Comparison of ENCODE assay signal across 8 mouse cellular contexts in the genomic region with DNA sequence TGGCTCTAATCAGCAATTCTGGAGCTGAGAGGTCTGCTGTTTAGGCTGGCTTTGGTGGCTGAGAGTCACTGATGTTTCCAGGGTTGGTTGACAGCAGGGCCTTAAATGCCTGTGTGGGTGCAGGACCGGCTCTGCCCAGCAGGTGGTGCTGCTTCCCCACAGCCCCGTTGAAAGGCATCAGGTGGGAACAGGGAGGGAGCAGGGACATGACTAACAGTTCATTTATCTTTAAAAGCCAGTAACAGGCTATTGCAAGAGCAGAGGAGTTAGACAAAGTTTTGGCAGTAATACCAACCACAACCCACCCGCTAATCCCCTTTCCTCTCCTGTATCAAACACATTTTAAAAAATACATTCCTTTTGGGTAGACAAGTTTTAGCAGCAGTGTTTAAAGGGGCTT. TPM values are rescaled to one million over a fixed set of nuclear protein-coding genes. Genes with fewer than 3 reads are reported as not detected.
DNase-seq lines count a peak whose midpoint lies in the region; ATAC-seq and TF ChIP-seq lines count a peak whose summit lies in the region.

No protein-coding gene starts in this region.

- in situ Hi-C loops in CH12.LX (cut with MboI; ENCODE audit: low pct_ligation_motif_present, low pct_unique_long_range_greater_than_20kb, low sequenced_read_pairs) = no loop called here

- no peak overlapping the region for H3K9ac ChIP-seq in CH12.LX (ENCODE audit: insufficient read depth, low read depth)
- no peak overlapping the region for H3K9ac ChIP-seq in lung, embryonic 14.5 days

- peak; percentile 66; the same call in 1 of the 2 replicates for ATAC-seq in lung, embryonic 14.5 days (ENCODE audit: insufficient read depth)

- TF ChIP-seq POLR2A in CH12.LX (IDR thresholded peaks at IDR 0.05; ENCODE audit: low read depth, low read length) = no peak
- TF ChIP-seq POLR2A in olfactory bulb, adult 2 months (IDR thresholded peaks at IDR 0.05; ENCODE audit: insufficient read depth, low read depth, low read length) = no peak

- H3K79me2 ChIP-seq in CH12.LX (replicated peaks; ENCODE audit: control insufficient read depth, extremely low read depth, insufficient read depth, poor library complexity, severe bottlenecking) = no peaks in the 10 kb centered on the region

- H3K9me3 ChIP-seq in CH12.LX (replicated peaks; ENCODE audit: low read length) = no peaks in the 10 kb centered on the region
- no peaks in the 10 kb centered on the region for H3K9me3 ChIP-seq in lung, embryonic 14.5 days (ENCODE audit: low read depth, low read length)

- H3K4me2 ChIP-seq in CH12.LX (ENCODE audit: insufficient read depth, low read depth, poor library complexity, severe bottlenecking) = no peak overlapping the region
- H3K4me2 ChIP-seq in lung, embryonic 14.5 days = no peak overlapping the region

- H3K27ac ChIP-seq in CH12.LX (ENCODE audit: insufficient read depth, low read depth) = no peak overlapping the region
- H3K27ac ChIP-seq in layer of hippocampus, adult 2 months = peak overlapping the region; percentile 7; the same call in 1 of the 2 replicates
- H3K27ac ChIP-seq in lung, embryonic 14.5 days (ENCODE audit: low read depth) = no peak overlapping the region
- no peak overlapping the region for H3K27ac ChIP-seq in olfactory bulb, adult 2 months (ENCODE audit: insufficient read depth, low read depth, low read length)

- H3K4me3 ChIP-seq in CH12.LX (replicated peaks in 1 of 3; ENCODE audit: low read depth in 2 of 3, low read length in 2 of 3, poor library complexity in 1 of 3) = no peak overlapping the region
- no peak overlapping the region for H3K4me3 ChIP-seq in layer of hippocampus, adult 2 months
- no peak overlapping the region for H3K4me3 ChIP-seq in lung, embryonic 14.5 days (ENCODE audit: low read depth, low read length)
- no peak overlapping the region for H3K4me3 ChIP-seq in olfactory bulb, adult 2 months (ENCODE audit: insufficient read depth, low read depth, low read length)

- DNase-seq in CH12.LX (ENCODE audit: extremely low read depth) = peak; percentile 69
- peak; percentile 89 for DNase-seq in brain, adult 2 months (ENCODE audit: low read depth, low spot score)
- peak; percentile 67 for DNase-seq in fibroblast of lung, adult 2 months (ENCODE audit: low read depth)
- peak; percentile 85 to 90 for DNase-seq in heart, postnatal 14 days
- peak; percentile 84 to 93 for DNase-seq in layer of hippocampus, adult 2 months (ENCODE audit: low spot score in 2 of 2)
- peak; percentile 90 for DNase-seq in lung, embryonic 14.5 days
- peak; percentile 79 for DNase-seq in thymus, postnatal 0 days (ENCODE audit: low spot score)

- TF ChIP-seq EP300 in CH12.LX (IDR thresholded peaks at IDR 0.05; ENCODE audit: low read length) = no peak

- dilution Hi-C loops in CH12.LX (cut with MboI; ENCODE audit: extremely low pct_ligation_motif_present, extremely low pct_unique_long_range_greater_than_20kb, low sequenced_read_pairs) = no loop called here

- H3K36me3 ChIP-seq in CH12.LX (replicated peaks in 1 of 2; ENCODE audit: control insufficient read depth in 1 of 2, insufficient read depth in 1 of 2, low read length in 1 of 2) = peaks cover 26 to 92% of the 10 kb centered on the region in 2 experiments
- peaks cover 46% of the 10 kb centered on the region for H3K36me3 ChIP-seq in lung, embryonic 14.5 days (ENCODE audit: insufficient read depth)

- WGBS in lung, embryonic 14.5 days = 10% methylated on average over 3 of the region's 3 CpGs
- WGBS in olfactory bulb, adult 2 months = 26% methylated on average over 3 of the region's 3 CpGs

- TF ChIP-seq RAD21 in CH12.LX (IDR thresholded peaks at IDR 0.05; ENCODE audit: low read depth, low read length) = peak; percentile 83

- intact Hi-C loops in heart, postnatal 14 days (cut with DNase I) = loop anchor here (1.0 to 5.0 kb wide), 3 partner anchors 97 to 252 kb away; no protein-coding TSS in a partner anchor

- TF ChIP-seq CTCF in CH12.LX (conservative IDR thresholded peaks at IDR 0.05 in 1 of 2, IDR thresholded peaks at IDR 0.05 in 1 of 2; ENCODE audit: low read depth in 2 of 2, low read length in 2 of 2) = peak; percentile 85 to 92
- TF ChIP-seq CTCF in layer of hippocampus, adult 2 months (conservative IDR thresholded peaks at IDR 0.05) = peak; percentile 96
- TF ChIP-seq CTCF in lung, embryonic 14.5 days (IDR thresholded peaks at IDR 0.05; ENCODE audit: low read depth) = peak; percentile 99
- peak; percentile 97 for TF ChIP-seq CTCF in olfactory bulb, adult 2 months (IDR thresholded peaks at IDR 0.05; ENCODE audit: insufficient read depth, low read depth, low read length)

- no peaks in the 10 kb centered on the region for H3K27me3 ChIP-seq in CH12.LX (replicated peaks)
- H3K27me3 ChIP-seq in lung, embryonic 14.5 days (ENCODE audit: insufficient read depth, low read length) = no peaks in the 10 kb centered on the region

- peaks cover 0 to 7% of the 10 kb centered on the region in 2 experiments; a peak in 2 of 4 replicates for H3K4me1 ChIP-seq in CH12.LX (ENCODE audit: control insufficient read depth in 1 of 2, insufficient read depth in 2 of 2)
- no peaks in the 10 kb centered on the region for H3K4me1 ChIP-seq in lung, embryonic 14.5 days (ENCODE audit: insufficient read depth)
- no peaks in the 10 kb centered on the region for H3K4me1 ChIP-seq in olfactory bulb, adult 2 months (ENCODE audit: control insufficient read depth, insufficient read depth, low read length)

TF ChIP-seq in CH12.LX, 34 proteins besides CTCF, POLR2A, EP300 and RAD21:
- TF ChIP-seq ELF1 (IDR thresholded peaks at IDR 0.05; ENCODE audit: low read depth, low read length) = no peak
- TF ChIP-seq BHLHE40 (IDR thresholded peaks at IDR 0.05; ENCODE audit: low read depth, low read length) = no peak
- no peak for TF ChIP-seq TBP (conservative IDR thresholded peaks at IDR 0.05; ENCODE audit: low read depth, low read length)
- no peak for TF ChIP-seq HCFC1 (IDR thresholded peaks at IDR 0.05; ENCODE audit: low read depth, low read length)
- TF ChIP-seq SMC3 (IDR thresholded peaks at IDR 0.05; ENCODE audit: low read depth, low read length) = peak; percentile 77
- no peak for TF ChIP-seq USF2 (conservative IDR thresholded peaks at IDR 0.05; ENCODE audit: low read depth, low read length)
- no peak; the same call in 1 of the 2 replicates for TF ChIP-seq NELFE (IDR thresholded peaks at IDR 0.05; ENCODE audit: low read depth, low read length)
- TF ChIP-seq MAX (IDR thresholded peaks at IDR 0.05; ENCODE audit: low read length) = no peak
- peak; percentile 42; the same call in 1 of the 2 replicates for TF ChIP-seq IRF4 (IDR thresholded peaks at IDR 0.05; ENCODE audit: low read depth, low read length)

RNA-seq across cellular contexts. Expression of a gene that starts 30.5 kb away (rescaled TPM):
- 50.4 and 64.9 TPM in 2 replicates for total RNA-seq in CH12.LX (2012; rRNA removed)
- 67.3 and 70.9 TPM in 2 replicates for total RNA-seq in CH12.LX (2014; rRNA removed)
- polyA plus RNA-seq in CH12.LX (2012; ENCODE audit: insufficient read length, low read depth) = 47.4 and 52.4 TPM in 2 replicates
- 1 to 10 TPM; 9.2 to 9.5 TPM for total RNA-seq in heart, postnatal 14 days (2021)
- total RNA-seq in layer of hippocampus, adult 2 months (2021) = 10 to 100 TPM; 50.8 to 51.9 TPM
- polyA plus RNA-seq in lung, embryonic 14.5 days (2014; fragmentation: Nextera tagmentation; extraction: Ambion mirVana) = 47.9 and 50.8 TPM in 2 replicates
- not detected in 2 replicates for polyA plus RNA-seq in olfactory bulb, adult 2 months (2012; ENCODE audit: insufficient read depth, insufficient read length, low replicate concordance, missing spikeins)
- 33.9 and 35.1 TPM in 2 replicates for polyA plus RNA-seq in thymus, postnatal 0 days (2015; fragmentation: Nextera tagmentation; extraction: Ambion mirVana)

RNA-seq across cellular contexts. Expression of a gene that starts 30.8 kb away (rescaled TPM):
- total RNA-seq in CH12.LX (2012; rRNA removed) = 75.6 and 97.6 TPM in 2 replicates
- total RNA-seq in CH12.LX (2014; rRNA removed) = 165 and 211 TPM in 2 replicates
- 207 and 256 TPM in 2 replicates for polyA plus RNA-seq in CH12.LX (2012; ENCODE audit: insufficient read length, low read depth)
- total RNA-seq in heart, postnatal 14 days (2021) = 10 to 100 TPM; 60.9 to 70.1 TPM
- total RNA-seq in layer of hippocampus, adult 2 months (2021) = 100 to 1,000 TPM; 203 to 216 TPM
- 200 and 204 TPM in 2 replicates for polyA plus RNA-seq in lung, embryonic 14.5 days (2014; fragmentation: Nextera tagmentation; extraction: Ambion mirVana)
- 543 TPM in 1 of 2 replicates, not detected in the other for polyA plus RNA-seq in olfactory bulb, adult 2 months (2012; ENCODE audit: insufficient read depth, insufficient read length, low replicate concordance, missing spikeins)
- polyA plus RNA-seq in thymus, postnatal 0 days (2015; fragmentation: Nextera tagmentation; extraction: Ambion mirVana) = 101 and 125 TPM in 2 replicates
